Mouse (Mus musculus): ENCODE measurements around the gene Arid5a.

Arid5a gene

DNA sequence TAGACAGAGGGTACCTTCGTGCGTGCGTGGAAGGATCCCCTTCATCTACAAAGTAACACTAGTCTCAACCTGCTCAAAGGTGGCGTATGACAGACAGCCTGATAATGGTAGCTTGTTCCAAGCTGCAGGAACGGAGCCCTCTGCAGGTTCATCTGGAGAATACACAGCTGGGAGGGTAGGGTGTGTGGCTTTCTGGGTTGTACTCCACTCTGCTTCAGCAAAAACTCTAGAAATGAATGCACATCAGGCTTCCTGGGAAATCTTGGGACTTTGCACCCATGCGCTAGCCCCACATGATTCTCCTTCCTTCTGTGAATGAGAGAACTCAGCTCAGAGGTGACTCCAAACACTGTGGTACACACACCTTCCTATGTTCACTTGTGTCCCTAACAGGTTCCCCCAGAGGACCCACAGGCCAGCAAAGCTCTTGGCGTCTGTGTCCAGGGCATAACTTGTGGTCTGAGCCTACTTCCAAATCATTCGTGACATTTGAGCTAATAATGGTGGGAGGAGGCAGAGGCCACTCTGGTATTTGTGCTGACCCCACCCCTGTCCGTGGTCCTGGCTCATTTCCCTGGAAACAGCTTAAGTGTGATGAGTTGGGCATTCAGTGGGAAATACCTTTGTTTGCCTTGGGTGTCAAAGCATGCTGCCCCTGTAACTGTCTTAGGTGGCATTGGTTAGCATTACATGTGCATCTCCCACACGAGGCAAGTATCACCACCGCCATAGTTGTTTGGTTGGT is 14.5 kb downstream of the Arid5a start:
- in situ Hi-C loops (cut with MboI; ENCODE audit: low sequenced_read_pairs): no loop called here

DNA sequence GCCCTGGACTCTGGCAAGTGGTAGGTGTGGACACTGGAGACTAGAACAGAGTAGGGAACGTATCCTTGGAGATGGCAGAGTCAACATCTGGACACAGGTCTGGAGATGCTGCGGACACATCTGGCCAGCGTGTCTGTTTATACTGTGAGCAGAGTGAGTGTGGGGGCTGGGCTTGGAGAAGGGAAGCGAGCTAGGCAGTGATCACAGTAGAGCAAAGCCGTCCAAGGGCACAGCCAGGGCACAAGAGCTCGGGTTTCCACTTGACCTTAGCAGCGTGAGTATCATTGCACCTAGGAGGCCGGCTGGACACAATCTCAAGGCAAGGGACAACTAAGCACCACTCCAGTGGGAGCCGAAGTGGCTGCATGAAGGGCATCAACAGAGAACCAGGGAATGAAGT is 15.5 kb downstream of the Arid5a start:
- in situ Hi-C loops (cut with MboI; ENCODE audit: low sequenced_read_pairs): no loop called here

DNA sequence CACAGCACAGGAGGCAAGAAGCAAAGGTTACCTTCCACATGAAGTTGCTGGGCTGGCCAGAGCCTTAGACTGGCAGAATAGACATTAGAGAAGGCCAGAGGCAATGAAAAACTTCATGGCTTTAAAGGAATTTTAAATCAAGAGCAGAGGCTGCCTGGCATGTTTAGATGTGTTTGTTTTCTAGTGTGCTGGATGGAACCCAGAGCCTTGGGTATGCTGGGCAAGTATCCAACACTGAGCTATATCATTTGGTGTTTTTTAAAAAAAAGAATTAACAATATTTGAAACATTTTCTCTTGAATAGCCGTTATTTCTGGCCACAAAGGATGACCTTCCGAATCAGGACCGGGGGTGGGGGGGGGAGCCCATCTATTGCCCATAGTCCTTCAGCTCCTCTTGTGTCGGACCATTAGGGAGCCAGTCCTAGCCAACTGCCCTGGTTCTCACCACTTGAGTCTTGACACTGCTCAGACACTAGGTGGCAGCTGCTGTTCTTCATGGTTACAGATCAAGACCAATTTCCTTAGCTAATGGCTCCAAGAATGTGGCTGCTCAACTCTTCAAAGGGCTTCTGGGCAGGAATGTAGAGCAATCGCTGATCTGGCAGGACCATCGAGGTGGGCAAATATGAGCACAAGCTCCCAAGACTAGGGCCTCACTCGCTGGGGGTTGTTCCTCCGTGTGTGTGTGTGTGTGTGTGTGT is 16.4 kb downstream of the Arid5a start:
- in situ Hi-C loops (cut with MboI; ENCODE audit: low sequenced_read_pairs): no loop called here

DNA sequence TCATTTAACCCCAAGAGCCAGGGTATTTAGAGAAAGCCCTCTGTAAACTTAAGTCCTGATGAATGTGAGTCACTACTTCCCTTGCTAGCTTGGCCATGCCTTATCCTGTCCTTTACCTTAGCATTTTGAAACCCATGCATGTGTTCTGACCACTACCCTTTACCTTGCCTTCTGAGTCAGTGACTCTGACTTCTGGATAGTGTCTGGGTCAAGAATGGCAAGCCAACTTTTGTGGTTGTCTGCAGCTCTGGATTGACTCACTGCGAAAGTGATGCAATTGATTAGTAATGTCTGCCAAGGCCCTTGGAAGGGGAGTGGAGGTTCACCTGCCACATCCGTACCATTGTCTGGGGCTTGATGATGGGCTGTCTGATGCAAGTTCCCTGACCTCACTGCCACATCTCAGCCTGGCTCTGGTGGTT is 18.4 kb downstream of the Arid5a start:
- in situ Hi-C loops (cut with MboI; ENCODE audit: low sequenced_read_pairs): no loop called here

DNA sequence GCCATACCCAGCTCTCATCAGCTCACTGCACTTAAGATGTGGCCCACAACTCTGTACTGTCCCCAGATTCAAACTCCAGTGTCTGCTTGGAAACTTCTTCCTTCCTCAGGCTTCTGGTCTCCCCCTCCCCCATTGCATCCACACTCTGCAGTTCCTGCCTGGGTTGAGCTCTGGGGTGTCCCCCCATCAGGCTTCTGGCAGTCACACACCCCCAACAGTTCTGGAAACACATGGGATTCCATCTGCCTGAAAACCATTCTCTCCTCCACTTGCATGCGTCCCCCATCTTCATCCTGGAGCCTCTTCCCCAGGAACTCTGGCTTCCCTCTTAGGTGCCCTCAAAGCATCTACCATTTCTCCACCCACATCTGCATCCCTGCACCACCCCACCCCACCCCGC is 19.3 kb downstream of the Arid5a start:
- in situ Hi-C loops (cut with MboI; ENCODE audit: low sequenced_read_pairs): no loop called here

DNA sequence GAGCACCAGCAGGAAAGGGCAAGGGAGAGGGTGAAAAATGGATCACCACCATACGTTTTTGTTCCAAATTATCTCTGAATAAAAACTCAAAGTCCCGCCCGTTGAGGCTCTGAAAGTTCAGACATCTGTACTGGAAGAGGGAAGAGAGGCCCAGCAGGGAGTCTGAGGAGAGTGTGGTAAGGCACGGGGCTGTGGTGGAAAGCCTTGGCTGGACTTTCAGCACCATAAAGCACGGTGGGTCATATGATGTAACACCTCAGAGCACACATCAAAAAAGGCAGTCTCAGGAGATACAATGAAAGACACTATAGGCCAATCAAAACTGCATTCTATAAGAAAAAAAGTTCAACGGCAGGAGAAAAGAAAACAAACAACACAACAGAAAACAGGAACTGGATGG is 24.2 kb downstream of the Arid5a start:
- in situ Hi-C loops (cut with MboI; ENCODE audit: low sequenced_read_pairs): no loop called here

DNA sequence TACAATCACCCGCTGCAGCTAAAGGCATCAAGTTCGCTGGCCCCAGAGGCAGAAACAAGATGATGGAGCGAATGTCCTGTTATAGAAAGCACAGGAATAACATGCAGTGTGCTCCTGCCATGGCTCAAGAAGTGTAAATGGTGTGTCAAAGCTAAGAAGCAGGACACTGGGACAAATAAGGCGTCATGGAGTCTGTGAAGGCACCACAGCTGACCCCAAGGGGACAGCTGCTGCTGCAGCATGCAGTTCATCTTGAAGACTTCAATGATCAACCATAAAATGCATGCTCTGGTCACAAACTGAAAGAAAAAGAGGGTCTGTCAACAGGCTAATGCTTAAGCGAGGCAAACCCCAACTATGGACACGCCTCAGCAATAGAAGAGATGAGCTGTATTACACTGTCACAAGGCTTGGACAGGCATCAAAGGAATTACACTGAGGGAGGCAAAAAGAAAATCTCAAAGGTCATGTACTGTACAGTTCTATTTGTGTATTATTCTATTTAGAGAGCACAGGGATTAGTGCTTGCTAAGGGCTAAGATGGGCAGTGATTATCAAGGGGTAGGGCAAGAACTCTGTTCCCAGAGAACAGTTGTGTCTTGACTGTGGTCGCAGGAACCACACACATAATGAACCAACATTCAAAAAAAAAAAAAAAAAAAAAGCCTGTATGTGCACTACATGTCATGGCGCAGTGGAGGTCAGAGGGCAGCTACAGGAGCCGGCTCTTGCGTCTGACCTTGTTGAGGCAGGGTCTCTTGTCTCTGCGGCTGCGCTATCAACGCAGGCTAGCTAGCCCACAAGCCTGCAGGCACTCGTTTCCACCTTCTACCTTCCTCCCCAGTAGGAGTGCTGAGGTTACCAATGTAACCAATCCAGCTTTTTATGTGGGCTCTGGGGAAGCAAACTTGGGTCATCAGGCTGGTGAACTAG is 25.7 kb downstream of the Arid5a start:
- in situ Hi-C loops (cut with MboI; ENCODE audit: low sequenced_read_pairs): no loop called here

DNA sequence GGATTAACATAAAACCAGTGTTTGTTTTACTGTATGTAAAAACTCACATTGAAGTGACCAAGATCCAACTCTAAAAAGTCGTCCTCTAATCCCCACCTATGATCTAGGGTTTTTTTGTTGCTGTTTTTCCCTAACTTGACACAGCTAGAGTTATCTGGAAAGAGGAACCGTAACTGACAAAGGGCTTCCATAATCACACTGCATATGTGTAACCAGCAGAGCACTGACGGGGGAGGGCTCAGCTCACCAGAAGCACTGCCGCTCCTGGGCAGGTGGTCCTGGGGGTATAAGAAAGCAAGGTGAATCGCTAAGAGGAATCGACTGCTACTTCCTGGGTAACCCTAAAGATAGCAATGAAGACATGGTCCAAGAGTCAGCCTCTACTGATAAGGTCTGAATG is 35.0 kb downstream of the Arid5a start:
- in situ Hi-C loops (cut with MboI; ENCODE audit: low sequenced_read_pairs): no loop called here

DNA sequence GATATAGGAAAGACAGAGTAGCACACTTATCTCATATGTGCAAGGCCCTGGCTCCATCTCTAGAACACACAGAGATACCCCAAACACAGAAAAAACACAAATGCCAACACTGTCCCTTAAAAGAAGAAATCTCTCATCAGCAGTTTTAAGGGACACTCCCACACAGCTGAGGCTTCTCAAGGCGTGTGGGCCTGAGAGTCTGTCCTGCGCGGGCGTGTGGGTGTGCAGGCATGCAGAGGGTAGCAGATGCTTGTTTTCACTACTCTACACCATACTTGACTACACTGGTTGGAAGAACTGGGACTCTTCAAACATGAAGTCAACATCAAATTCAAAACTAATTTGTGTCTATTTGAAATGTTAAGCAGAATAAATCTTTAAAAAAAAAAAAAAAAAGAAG is 44.8 kb downstream of the Arid5a start:
- in situ Hi-C loops (cut with MboI; ENCODE audit: low sequenced_read_pairs): no loop called here

DNA sequence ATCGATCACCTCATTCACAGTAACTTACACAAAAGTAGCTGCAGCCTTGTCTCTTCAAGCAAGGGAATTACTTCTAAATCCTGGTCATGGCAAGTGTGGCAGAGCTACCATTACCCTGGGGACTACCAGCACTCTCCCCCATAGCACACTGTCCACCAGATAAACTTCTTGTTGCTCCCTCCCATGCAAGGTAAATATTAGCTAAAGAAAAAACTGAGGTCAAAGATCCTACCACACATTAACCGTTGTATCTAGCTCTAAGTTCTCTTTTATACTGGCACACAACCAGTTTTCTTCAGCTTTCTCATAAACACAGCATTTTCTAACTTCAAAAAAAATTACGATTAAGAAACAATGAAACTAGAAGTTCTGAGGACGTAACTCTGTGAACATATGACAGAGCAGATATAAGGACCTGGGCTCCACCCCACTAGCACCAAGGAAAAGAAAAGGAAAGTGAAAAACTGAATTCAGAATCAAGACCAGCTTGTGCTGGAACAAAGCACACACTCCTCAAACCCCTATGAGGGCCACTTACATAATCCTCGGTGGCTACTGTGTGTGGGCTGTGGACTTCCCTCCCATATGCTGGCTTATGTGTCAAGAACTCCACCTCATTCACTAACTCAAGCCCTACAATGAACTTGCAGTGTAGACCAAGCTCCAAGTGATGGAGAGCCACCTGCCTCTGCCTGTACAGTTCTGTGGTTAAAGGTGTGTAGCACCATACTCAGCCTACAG is 49.6 kb downstream of the Arid5a start:
- in situ Hi-C loops (cut with MboI; ENCODE audit: low sequenced_read_pairs): no loop called here

DNA sequence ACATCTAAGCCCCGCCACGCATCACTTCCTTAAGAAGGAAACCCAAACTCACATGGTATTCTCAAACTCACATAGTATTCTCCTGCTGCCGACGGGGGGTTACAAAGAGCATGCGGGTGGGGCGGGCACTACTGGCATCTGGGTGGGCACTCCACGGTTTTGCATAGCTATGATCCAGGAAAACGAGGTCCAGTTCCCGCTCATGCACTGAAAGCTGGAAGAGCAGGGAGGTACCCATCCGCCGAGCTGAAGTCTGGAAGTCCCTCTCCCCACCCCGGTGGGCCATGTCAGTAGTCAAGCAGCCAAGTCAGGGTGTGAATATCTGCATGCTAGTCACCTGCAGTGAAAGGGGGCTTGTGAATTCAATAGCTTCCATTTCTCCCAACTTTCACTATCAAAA is 60.2 kb downstream of the Arid5a start:
- in situ Hi-C loops (cut with MboI; ENCODE audit: low sequenced_read_pairs): no loop called here

DNA sequence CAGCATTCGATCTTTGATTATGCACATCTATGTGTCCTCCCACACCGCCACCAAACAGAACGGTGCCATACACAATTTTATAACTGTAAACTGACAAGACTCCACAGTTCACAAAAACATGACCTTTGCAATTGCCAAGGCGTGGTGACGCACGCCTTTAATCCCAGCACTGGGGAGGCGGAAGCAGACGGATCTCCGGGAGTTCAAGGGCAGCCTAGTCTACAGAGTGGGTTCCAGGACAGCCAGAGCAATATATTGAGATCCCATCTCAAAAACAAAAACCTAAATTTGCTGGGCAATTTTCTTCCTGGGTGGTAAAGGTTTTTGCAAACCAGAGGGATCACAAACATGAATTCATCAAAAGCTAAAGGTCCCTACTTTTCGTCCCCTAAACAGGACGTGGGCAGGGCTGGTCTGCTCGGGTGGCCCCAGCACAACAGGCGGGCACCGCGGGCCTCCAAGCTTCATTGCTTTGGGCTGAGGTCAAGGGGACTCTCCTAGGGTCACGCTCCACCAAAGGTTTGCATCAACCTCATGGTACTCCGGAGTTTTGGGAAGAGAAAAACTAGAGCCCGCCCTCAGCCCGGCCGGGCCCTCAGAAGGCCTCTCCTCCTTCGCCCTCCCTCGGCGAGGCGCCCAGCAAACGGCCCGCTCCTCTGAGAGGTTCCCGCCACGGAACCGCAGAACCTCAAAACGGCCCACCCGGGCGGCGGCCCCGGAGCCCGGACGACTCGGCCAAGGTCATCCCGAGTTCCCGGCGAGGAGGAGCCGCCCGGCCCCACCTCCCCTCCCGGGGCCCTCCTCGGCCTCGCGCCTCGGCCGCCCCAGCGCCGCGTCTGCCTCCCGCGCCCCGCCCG is 60.8 kb downstream of the Arid5a start:
- in situ Hi-C loops (cut with MboI; ENCODE audit: low sequenced_read_pairs): no loop called here

DNA sequence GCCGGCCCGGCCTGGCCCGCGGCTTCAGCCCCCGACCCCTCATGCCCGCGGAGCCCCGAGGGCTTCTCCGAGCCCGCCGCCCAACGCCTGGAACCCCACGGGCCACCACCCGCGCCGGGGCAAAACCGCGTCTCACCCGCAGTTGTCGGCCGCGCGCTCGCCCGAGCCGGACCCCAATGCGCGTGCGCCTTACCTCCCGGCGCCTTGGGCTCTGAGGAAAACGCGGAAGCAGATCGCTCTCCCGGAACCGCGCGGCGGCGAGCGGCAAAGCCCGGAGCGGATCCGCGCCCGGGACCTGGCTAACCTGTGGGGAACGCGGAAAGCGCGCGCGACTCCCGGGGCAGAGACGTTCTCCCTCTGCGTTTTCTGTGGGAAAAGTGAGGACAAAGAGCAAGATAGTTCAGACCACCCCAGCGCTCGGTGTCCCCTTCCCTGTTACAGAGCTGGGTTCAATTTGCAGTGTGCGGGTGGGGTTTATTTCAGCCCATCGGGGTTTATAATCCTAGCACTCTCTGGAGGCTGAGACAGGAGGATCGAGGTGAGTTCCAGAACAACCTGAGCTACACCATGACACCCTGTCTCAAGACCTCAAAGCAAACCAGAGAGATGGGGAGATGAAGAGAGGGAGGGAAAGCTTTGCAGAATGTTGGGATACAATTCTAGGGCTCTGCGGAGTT is 61.6 kb downstream of the Arid5a start, which contains the start of gene Kansl3:
Gene Kansl3, minus strand, starts transcription at position 213 of the 677 bp plus-strand sequence.
- in situ Hi-C loops (cut with MboI; ENCODE audit: low sequenced_read_pairs): no loop called here

DNA sequence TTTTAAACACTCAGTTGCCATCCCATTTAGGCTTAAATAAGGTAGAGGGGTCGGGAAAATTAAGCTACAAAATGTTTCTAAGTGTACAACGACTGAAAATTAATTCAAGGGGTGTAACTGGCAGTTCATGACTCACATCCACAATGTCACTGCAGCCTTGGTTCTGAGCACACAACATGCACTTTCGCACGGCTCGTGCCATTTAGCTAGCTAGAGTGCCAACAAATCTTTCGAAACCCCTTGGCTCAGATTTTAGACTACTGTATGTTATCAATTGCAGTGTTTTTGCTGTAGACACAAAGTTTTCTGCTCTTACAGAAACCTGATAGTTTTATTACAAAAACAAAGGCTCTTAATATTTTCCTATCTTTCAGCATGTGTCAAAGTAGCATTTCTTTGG is 63.4 kb downstream of the Arid5a start:
- in situ Hi-C loops (cut with MboI; ENCODE audit: low sequenced_read_pairs): no loop called here

DNA sequence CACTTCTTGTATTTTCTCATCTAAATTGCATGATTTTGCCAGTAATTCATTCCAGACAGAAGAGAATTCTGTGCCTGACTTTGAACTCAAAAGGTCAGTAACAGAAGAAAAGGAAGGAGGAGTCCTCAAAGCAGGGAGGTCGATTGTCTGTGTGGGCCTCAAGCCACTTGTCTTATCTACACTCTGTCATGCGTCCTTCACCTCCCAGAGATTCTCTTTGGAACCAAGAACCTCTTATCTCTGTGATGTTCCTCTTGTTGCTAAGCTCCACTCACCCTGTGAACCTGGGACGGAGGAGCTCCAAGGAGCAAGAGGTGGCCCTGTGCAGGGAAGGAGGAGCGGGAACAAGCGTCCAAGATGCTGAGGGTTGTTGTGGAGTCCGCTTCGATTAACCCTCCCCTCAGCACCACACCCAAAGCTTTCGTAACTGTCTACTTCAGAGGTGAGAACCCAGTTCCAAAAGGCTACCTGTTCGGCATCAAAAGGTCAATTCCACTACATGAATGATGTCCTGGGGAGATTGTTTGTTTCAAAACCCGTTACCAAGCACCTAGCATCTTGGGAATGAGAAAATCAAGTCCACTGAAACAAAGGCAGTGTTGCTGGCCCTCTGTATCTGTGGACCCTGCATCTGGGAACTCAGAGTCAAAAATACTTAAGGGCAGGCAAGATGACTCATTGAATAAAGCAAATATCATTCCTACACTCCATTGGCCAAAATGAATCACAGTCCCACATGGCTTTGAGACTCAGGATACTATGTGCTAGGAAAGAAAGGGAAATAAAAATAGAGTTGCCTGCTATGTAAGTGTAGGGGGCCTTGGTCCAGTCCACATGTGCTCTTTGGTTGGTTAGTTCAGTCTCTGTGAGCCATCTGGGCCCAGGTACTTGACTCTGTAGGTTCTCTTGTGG is 64.7 kb downstream of the Arid5a start, which contains the start of gene Fer1l5:
Gene Fer1l5, plus strand, starts transcription at position 358 of the 912 bp plus-strand sequence.
- in situ Hi-C loops (cut with MboI; ENCODE audit: low sequenced_read_pairs): no loop called here

Measured in CH12F3 (cell line).